Comparison of ENCODE assay signal across 33 mouse cellular contexts in genomic region chr2:154326852-154327251, GRCm38 (mm10). TPM values are rescaled to one million over a fixed set of nuclear protein-coding genes. Genes with fewer than 3 reads are reported as not detected.
A peak's percentile ranks its signal among the peaks of the same experiment; 100 is the strongest.
DNase-seq lines count a peak whose midpoint lies in the region; ATAC-seq lines count a peak whose summit lies in the region.
"Had no signal": no experiment of that assay in that cellular context is flagged by ENCODE, and none has a peak within 500 bp of the region (broad histone marks: within the 10 kb centered on the region; RNA-seq: fewer than 3 reads in every experiment).

No protein-coding gene starts in this region.

- DNase-seq in spleen, adult 12 weeks (ENCODE audit: low spot score), result peak; percentile 32
- no peak for DNase-seq in spleen, postnatal 14 days (ENCODE audit: low spot score in 2 of 2)
- peak; percentile 80 for DNase-seq in liver
- no peak for DNase-seq in urinary bladder, adult 18-20 months (ENCODE audit: low spot score in 2 of 2)
- no peak for DNase-seq in gastrocnemius, postnatal 4 days (ENCODE audit: low spot score in 2 of 2)
- DNase-seq in layer of hippocampus, adult 11-12 months (ENCODE audit: low spot score), result no peak
- no peak for DNase-seq in layer of hippocampus, adult 9-11 months
- DNase-seq: cerebellum, adult 9-11 months; gastrocnemius, postnatal 36 days; heart, postnatal 4 days; kidney, adult 2 months; lung, embryonic 14.5 days; thymus, adult 2 months; thymus, postnatal 4 days had no signal

- peak; percentile 90 for ATAC-seq in liver, embryonic 16.5 days (ENCODE audit: low read depth)
- ATAC-seq: midbrain, embryonic 15.5 days; Patski had no signal

- peaks cover 8% of the 10 kb centered on the region for H3K4me1 ChIP-seq in liver, embryonic 16.5 days (ENCODE audit: control insufficient read depth, low read depth, low read length)
- H3K4me1 ChIP-seq: embryonic facial prominence, embryonic 10.5 days; limb, embryonic 13.5 days; megakaryocyte, embryonic 14.5 days; midbrain, embryonic 15.5 days; neural tube, embryonic 12.5 days; stomach, embryonic 15.5 days had no signal

- no peak overlapping the region for H3K4me2 ChIP-seq in liver, embryonic 16.5 days (ENCODE audit: low read depth, low read length)
- H3K4me2 ChIP-seq: hindbrain, embryonic 14.5 days; limb, embryonic 13.5 days; lung, embryonic 14.5 days; midbrain, embryonic 15.5 days; neural tube, embryonic 12.5 days; stomach, embryonic 15.5 days had no signal

- no peaks in the 10 kb centered on the region for H3K36me3 ChIP-seq in liver, embryonic 16.5 days (ENCODE audit: control insufficient read depth, insufficient read depth)
- H3K36me3 ChIP-seq: embryonic facial prominence, embryonic 10.5 days; limb, embryonic 13.5 days; midbrain, embryonic 15.5 days; neural tube, embryonic 12.5 days; stomach, embryonic 15.5 days had no signal

- H3K9me3 ChIP-seq in liver, embryonic 16.5 days (replicated peaks; ENCODE audit: control insufficient read depth, low read length), result no peaks in the 10 kb centered on the region
- H3K9me3 ChIP-seq: embryonic facial prominence, embryonic 10.5 days; limb, embryonic 13.5 days; midbrain, embryonic 15.5 days; neural tube, embryonic 12.5 days; stomach, embryonic 15.5 days had no signal

- H3K9ac ChIP-seq in liver, embryonic 16.5 days (ENCODE audit: low read depth, low read length), result no peak overlapping the region
- H3K9ac ChIP-seq: hindbrain, embryonic 14.5 days; limb, embryonic 13.5 days; lung, embryonic 14.5 days; midbrain, embryonic 15.5 days; neural tube, embryonic 12.5 days; stomach, embryonic 15.5 days had no signal

- peak overlapping the region; percentile 49 for H3K27ac ChIP-seq in liver, embryonic 16.5 days (ENCODE audit: low read length)
- H3K27ac ChIP-seq: embryonic facial prominence, embryonic 10.5 days; hindbrain, embryonic 14.5 days; kidney, postnatal 0 days; limb, embryonic 13.5 days; midbrain, embryonic 15.5 days; neural tube, embryonic 12.5 days; stomach, embryonic 15.5 days had no signal

- no peaks in the 10 kb centered on the region for H3K27me3 ChIP-seq in liver, embryonic 16.5 days (ENCODE audit: control insufficient read depth, insufficient read depth, low read depth, low read length)
- H3K27me3 ChIP-seq: limb, embryonic 13.5 days; midbrain, embryonic 15.5 days; neural tube, embryonic 12.5 days; Patski; stomach, embryonic 15.5 days had no signal

- 46% methylated on average over 3 of the region's 3 CpGs for WGBS in liver, embryonic 16.5 days (ENCODE audit: insufficient replicate concordance)

- H3K4me3 ChIP-seq in liver, embryonic 16.5 days (ENCODE audit: low read depth, low read length), result no peak overlapping the region
- H3K4me3 ChIP-seq: embryonic facial prominence, embryonic 10.5 days; limb, embryonic 13.5 days; midbrain, embryonic 15.5 days; neural tube, embryonic 12.5 days; stomach, embryonic 15.5 days had no signal

RNA-seq across cellular contexts. Expression of gene Bpifb9b, which starts 19.8 kb away (rescaled TPM):
- polyA plus RNA-seq in liver, embryonic 16.5 days (2015; fragmentation: Nextera tagmentation; extraction: Ambion mirVana), result not detected in 2 replicates
- not detected for total RNA-seq in gastrocnemius, postnatal 4 days (2021)
- total RNA-seq: adrenal gland, adult 18-20 months; adrenal gland, postnatal 4 days; common myeloid progenitor, adult 5-6 weeks; gastrocnemius, postnatal 36 days; heart, adult 8-10 months; heart, postnatal 4 days; layer of hippocampus, adult 18-20 months; left cerebral cortex, postnatal 25 days had no signal
- polyA plus RNA-seq: embryonic facial prominence, embryonic 10.5 days; forebrain, embryonic 11.5 days; heart, embryonic 16.5 days; hindbrain, embryonic 14.5 days; intestine, embryonic 14.5 days; kidney, adult 2 months; kidney, postnatal 0 days; limb, embryonic 13.5 days; lung, embryonic 14.5 days; midbrain, embryonic 15.5 days; neural tube, embryonic 12.5 days; Patski; stomach, embryonic 15.5 days had no signal

RNA-seq across cellular contexts. Expression of gene Cdk5rap1, which starts 46.0 kb away (rescaled TPM):
- 13.3 and 14.9 TPM in 2 replicates for polyA plus RNA-seq in liver, embryonic 16.5 days (2015; fragmentation: Nextera tagmentation; extraction: Ambion mirVana)
- 10 to 100 TPM; 11.6 to 12.1 TPM for total RNA-seq in gastrocnemius, postnatal 4 days (2021)

Comparison
In these comparisons a context has a peak if more than half of its experiments do, and no peak if none do; other contexts are left out.
1. DNase-seq: peak in spleen, adult 12 weeks (single experiment) and liver (single experiment); none in spleen, postnatal 14 days (0 of 2), urinary bladder, adult 18-20 months (0 of 2), gastrocnemius, postnatal 4 days (0 of 2), layer of hippocampus, adult 11-12 months (single experiment) and layer of hippocampus, adult 9-11 months (single experiment).